Mouse (Mus musculus) fat pad, adult 2 months (tissue): Measurements from ENCODE around the gene Tmf1.

Experiments
- DNase-seq: peaks from one replicate; pipeline ENCODE4 v3.0.0-alpha.2; 2011; ENCODE audit warnings: low read depth, low spot score; ENCODE audit errors: extremely low read depth

The Tmf1 gene

GRCm38 (mm10) chr6:97204252-97204869 lies 25.4 kb upstream of the Tmf1 start:
- DNase-seq = no peak

GRCm38 (mm10) chr6:97202477-97202876 lies 23.6 kb upstream of the Tmf1 start:
- DNase-seq = no peak

- DNase-seq = no peak
These were observed 21.5 kb upstream of the Tmf1 start for GRCm38 (mm10) chr6:97200437-97200836.

- DNase-seq = peak; percentile 31
These were observed 476 bp upstream of the Tmf1 start for GRCm38 (mm10) chr6:97179367-97179828.

GRCm38 (mm10) chr6:97175716-97176115 lies 3.2 kb downstream of the Tmf1 start:
- no peak for DNase-seq

GRCm38 (mm10) chr6:97150156-97150555 lies 28.8 kb downstream of the Tmf1 start:
- no peak for DNase-seq

- no peak for DNase-seq
These were observed 29.2 kb downstream of the Tmf1 start for GRCm38 (mm10) chr6:97149721-97150120.

GRCm38 (mm10) chr6:97148383-97149251 lies 30.3 kb downstream of the Tmf1 start, which contains the start of gene Eogt:
Gene Eogt, minus strand, starts transcription at chr6:97149182.
- DNase-seq = no peak

GRCm38 (mm10) chr6:97147755-97148382 lies 31.1 kb downstream of the Tmf1 start:
- peak; percentile 86 for DNase-seq

- DNase-seq = peak; percentile 89
These were observed 33.8 kb downstream of the Tmf1 start for GRCm38 (mm10) chr6:97145156-97145555.

- no peak for DNase-seq
These were observed 34.6 kb downstream of the Tmf1 start for GRCm38 (mm10) chr6:97144359-97144758.

GRCm38 (mm10) chr6:97142611-97143010 lies 36.3 kb downstream of the Tmf1 start:
- DNase-seq = no peak

GRCm38 (mm10) chr6:97141811-97142210 lies 37.1 kb downstream of the Tmf1 start:
- no peak for DNase-seq

- DNase-seq = no peak
These were observed 46.1 kb downstream of the Tmf1 start for GRCm38 (mm10) chr6:97132707-97133303.

GRCm38 (mm10) chr6:97131808-97132207 lies 47.1 kb downstream of the Tmf1 start:
- no peak for DNase-seq

GRCm38 (mm10) chr6:97130979-97131378 lies 47.9 kb downstream of the Tmf1 start:
- no peak for DNase-seq

GRCm38 (mm10) chr6:97124336-97125010 lies 54.4 kb downstream of the Tmf1 start:
- DNase-seq = peak; percentile 64

- no peak for DNase-seq
These were observed 58.0 kb downstream of the Tmf1 start for GRCm38 (mm10) chr6:97120922-97121321.

- peak; percentile 40 for DNase-seq
These were observed 60.6 kb downstream of the Tmf1 start for GRCm38 (mm10) chr6:97118327-97118726.

GRCm38 (mm10) chr6:97116896-97117295 lies 62.0 kb downstream of the Tmf1 start:
- no peak for DNase-seq

- no peak for DNase-seq
These were observed 64.1 kb downstream of the Tmf1 start for GRCm38 (mm10) chr6:97114821-97115220.
